ENCODE assay signal across 8 mouse cellular contexts in the genomic region with DNA sequence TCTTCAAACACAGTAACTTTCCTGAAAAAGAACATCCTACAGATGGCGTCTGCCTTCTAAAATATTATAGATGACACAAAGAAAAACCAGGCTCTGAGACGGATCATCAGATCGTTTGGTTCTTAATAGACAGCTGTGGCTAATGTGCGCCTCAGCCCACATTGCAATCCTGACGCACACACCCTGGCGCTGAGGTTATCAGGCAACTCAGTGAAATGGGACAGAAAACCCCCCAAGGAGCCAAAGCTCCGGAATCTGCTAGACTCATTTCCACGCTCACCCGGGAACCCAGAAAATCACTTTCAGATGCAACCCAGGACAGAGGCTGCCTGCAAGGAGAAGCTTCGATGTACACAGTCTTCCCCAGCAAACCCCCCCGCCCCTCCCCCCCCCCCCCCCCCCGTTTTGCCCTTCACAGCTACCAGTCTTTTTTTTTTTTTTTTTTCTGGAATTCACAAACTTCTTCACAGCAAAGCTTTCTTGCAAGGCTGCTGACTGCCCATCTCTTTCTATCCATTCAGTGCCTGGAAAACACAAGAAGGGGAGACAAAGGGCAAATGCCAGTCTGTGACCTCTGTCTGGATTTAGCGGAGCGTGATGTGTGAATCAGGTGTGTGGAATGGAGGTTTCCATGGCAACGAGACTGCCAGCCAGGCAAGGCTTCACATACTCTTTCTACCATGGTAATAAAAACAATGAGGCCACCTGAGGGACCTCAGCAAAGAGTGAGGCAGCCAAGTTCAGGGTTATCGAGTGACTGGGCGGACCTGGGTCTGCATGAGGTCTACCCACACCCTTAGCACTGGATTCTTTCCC.
DNase-seq lines count a peak whose midpoint lies in the region; ATAC-seq and TF ChIP-seq lines count a peak whose summit lies in the region.

No protein-coding gene starts in this region.

- H3K4me2 ChIP-seq in intestine, postnatal 0 days (replicated peaks; ENCODE audit: low read depth) = no peak overlapping the region
- H3K4me2 ChIP-seq in midbrain, embryonic 14.5 days (ENCODE audit: low read length) = peak overlapping the region; percentile 43

- H3K4me1 ChIP-seq in intestine, postnatal 0 days (replicated peaks; ENCODE audit: control insufficient read depth, insufficient read depth, low read length) = no peaks in the 10 kb centered on the region; the same call in 1 of the 2 replicates
- H3K4me1 ChIP-seq in midbrain, embryonic 14.5 days (ENCODE audit: control insufficient read depth, insufficient read depth, low read length) = peaks cover 23% of the 10 kb centered on the region

- TF ChIP-seq CTCF in intestine, postnatal 0 days (IDR thresholded peaks at IDR 0.05; ENCODE audit: low read depth) = no peak

- H3K9ac ChIP-seq in intestine, postnatal 0 days (ENCODE audit: low read depth, low read length) = no peak overlapping the region
- H3K9ac ChIP-seq in midbrain, embryonic 14.5 days (replicated peaks; ENCODE audit: low read length) = peak overlapping the region; percentile 40; the same call in 1 of the 2 replicates

- no peak overlapping the region for H3K4me3 ChIP-seq in intestine, postnatal 0 days (ENCODE audit: low read depth, low read length)
- H3K4me3 ChIP-seq in midbrain, embryonic 14.5 days (replicated peaks; ENCODE audit: low read depth, low read length) = peak overlapping the region; percentile 16; the same call in 1 of the 2 replicates

- 37% methylated on average over 16 of the region's 17 CpGs for WGBS in intestine, postnatal 0 days
- WGBS in midbrain, embryonic 14.5 days = 5% methylated on average over 15 of the region's 17 CpGs

- H3K36me3 ChIP-seq in intestine, postnatal 0 days (ENCODE audit: control insufficient read depth, insufficient read depth) = no peaks in the 10 kb centered on the region
- no peaks in the 10 kb centered on the region for H3K36me3 ChIP-seq in midbrain, embryonic 14.5 days (ENCODE audit: control insufficient read depth, insufficient read depth, low read length)

- DNase-seq in cerebellum, adult 9-10 months = peak; percentile 3
- DNase-seq in right cerebral cortex, postnatal 10 days (ENCODE audit: low spot score in 2 of 2) = peak; percentile 40 to 45
- DNase-seq in right cerebral cortex, postnatal 36 days (ENCODE audit: low spot score in 2 of 2) = no peak
- DNase-seq in midbrain, embryonic 14.5 days = peak; percentile 85
- no peak for DNase-seq in layer of hippocampus, postnatal 25 days (ENCODE audit: extremely low spot score in 1 of 2, low spot score in 1 of 2)

- no peaks in the 10 kb centered on the region for H3K9me3 ChIP-seq in intestine, postnatal 0 days (ENCODE audit: control insufficient read depth)
- H3K9me3 ChIP-seq in midbrain, embryonic 14.5 days (ENCODE audit: control insufficient read depth, low read length) = no peaks in the 10 kb centered on the region

- no peaks in the 10 kb centered on the region for H3K27me3 ChIP-seq in intestine, postnatal 0 days (replicated peaks; ENCODE audit: control insufficient read depth, insufficient read depth, low read length)
- no peaks in the 10 kb centered on the region for H3K27me3 ChIP-seq in midbrain, embryonic 14.5 days (ENCODE audit: control insufficient read depth, insufficient read depth, low read length)

- H3K27ac ChIP-seq in intestine, postnatal 0 days (ENCODE audit: low read depth, low read length) = no peak overlapping the region
- peak overlapping the region; percentile 90 for H3K27ac ChIP-seq in midbrain, embryonic 14.5 days (replicated peaks; ENCODE audit: low read depth, low read length)

- no peak for ATAC-seq in cerebellum, adult (ENCODE audit: insufficient number of reproducible peaks, low FRiP score, low TSS enrichment)
- peak; percentile 90 for ATAC-seq in intestine, postnatal 0 days
- ATAC-seq in midbrain, embryonic 14.5 days (ENCODE audit: low FRiP score, low TSS enrichment) = peak; percentile 55
- no peak for ATAC-seq in megakaryocyte progenitor cell, adult 5-6 weeks (replicated peaks; ENCODE audit: poor library complexity)

Comparison
In these comparisons a context has a peak if more than half of its experiments do, and no peak if none do; other contexts are left out.
1. DNase-seq: peak in cerebellum, adult 9-10 months (single experiment), right cerebral cortex, postnatal 10 days (2 of 2) and midbrain, embryonic 14.5 days (single experiment); none in right cerebral cortex, postnatal 36 days (0 of 2) and layer of hippocampus, postnatal 25 days (0 of 2).
2. ATAC-seq: peak in intestine, postnatal 0 days (single experiment) and midbrain, embryonic 14.5 days (single experiment); none in cerebellum, adult (single experiment) and megakaryocyte progenitor cell, adult 5-6 weeks (single experiment).